Mouse (Mus musculus) G1E (cell line): ENCODE measurements around the gene Pofut2.

ENCODE experiments used
- CTCF ChIP-seq: IDR thresholded peaks from 2 replicates; pipeline ENCODE4 v1.5.1; 2012; ENCODE audit warnings: low read depth, low read length, inconsistent platforms, mixed read lengths
- GATA1 ChIP-seq: IDR thresholded peaks from 2 replicates; pipeline ENCODE4 v1.6.1; 2012; ENCODE audit warnings: borderline replicate concordance, low read length, inconsistent platforms, mixed read lengths
- GATA2 ChIP-seq: IDR thresholded peaks from 2 replicates; pipeline ENCODE4 v1.6.1; 2012; ENCODE audit warnings: low read depth, low read length, inconsistent platforms, borderline replicate concordance
- TAL1 ChIP-seq: conservative IDR thresholded peaks from 2 replicates; pipeline ENCODE4 v1.6.1; 2012; ENCODE audit warnings: low read depth, low read length, inconsistent platforms, mixed read lengths

GRCm38 (mm10) chr10:77233230-77233629, 25.8 kb upstream of the Pofut2 start:
- TF ChIP-seq CTCF (no peak), GATA1 (no peak), TAL1 (no peak), GATA2 (no peak)
